Mouse (Mus musculus): ENCODE data around the gene Spesp1. TPM values are rescaled to one million over a fixed set of nuclear protein-coding genes. Genes with fewer than 3 reads are reported as not detected.
A peak's percentile ranks its signal among the peaks of the same experiment; 100 is the strongest.

Spesp1 gene
- polyA plus RNA-seq, 1 experiment, result not detected

DNA sequence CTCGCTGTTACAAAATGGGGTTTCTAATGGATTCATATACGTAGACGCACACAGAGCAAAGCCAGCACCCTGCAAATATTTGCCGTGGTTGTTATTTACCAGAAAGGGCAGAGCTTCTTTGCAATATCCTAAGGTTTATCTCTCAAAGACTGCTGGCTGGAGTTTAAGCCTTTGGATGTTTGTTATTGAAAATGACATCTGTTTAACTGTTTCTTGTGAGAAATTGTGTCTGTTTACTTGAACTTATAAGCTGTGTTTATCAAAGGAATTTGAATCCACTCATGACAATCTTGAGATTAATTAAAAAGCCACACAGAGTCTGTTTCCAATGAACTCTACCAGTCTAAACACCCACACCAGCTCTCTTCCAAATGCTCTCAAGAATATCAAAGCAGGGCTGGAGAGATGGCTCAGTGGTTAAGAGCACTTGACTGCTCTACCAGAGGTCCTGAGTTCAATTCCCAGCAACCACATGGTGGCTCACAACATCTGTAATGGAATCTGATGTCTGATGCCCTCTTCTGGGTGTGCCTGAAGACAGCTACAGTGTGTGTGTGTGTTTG is 35.5 kb downstream of the Spesp1 start:
- no peak overlapping the region for H3K27ac ChIP-seq (ENCODE audit: insufficient read depth, low read depth, low read length)

DNA sequence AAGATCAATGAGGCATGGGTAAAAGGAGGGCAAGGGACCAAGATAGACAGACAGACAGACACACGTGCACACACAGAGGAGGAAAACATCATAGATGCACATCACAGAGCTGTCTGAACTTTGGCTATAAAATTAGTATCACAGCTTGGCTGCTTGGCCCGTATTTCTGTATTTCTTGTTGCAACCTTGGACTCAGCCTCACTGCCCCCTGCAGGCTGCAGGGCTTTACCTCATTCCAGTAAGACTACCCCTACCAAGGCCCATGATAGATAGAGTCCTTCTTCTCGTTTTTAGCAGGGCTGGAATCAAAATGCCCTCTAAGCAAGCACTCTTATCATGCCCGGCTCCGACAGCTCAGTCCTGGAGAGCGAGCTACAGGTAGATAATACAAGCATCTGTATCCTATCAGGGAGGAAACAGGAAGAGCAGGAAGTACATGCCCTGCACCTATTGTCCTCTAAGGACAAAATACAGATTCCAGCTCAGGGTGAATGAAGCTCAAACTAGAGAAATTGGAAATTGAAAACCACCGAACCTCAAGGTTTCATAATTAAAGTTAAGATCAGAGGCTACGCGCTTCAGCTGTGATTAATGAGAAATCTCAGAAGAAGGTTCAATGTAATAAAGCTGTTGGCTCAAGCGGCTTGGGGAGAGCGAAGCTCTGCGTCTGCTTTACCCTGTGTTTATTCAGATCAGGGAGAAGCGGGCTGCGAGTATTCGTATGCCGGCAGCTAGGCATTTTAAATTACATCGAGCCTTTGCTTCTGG is 36.2 kb downstream of the Spesp1 start:
- TF ChIP-seq CTCF (conservative IDR thresholded peaks at IDR 0.05; ENCODE audit: insufficient read depth, insufficient read length, low read depth, low read length), result peak; percentile 43
- TF ChIP-seq POLR2A (IDR thresholded peaks at IDR 0.05; ENCODE audit: low read depth, low read length), result no peak
- Histone ChIP-seq H3K4me3 (ENCODE audit: insufficient read depth, low read depth, low read length) (no peak overlapping the region), H3K4me1 (ENCODE audit: control insufficient read depth, insufficient read depth, low read length) (no peaks in the 10 kb centered on the region), H3K27ac (ENCODE audit: insufficient read depth, low read depth, low read length) (no peak overlapping the region), H3K36me3 (ENCODE audit: control insufficient read depth, insufficient read depth, low read length) (no peaks in the 10 kb centered on the region), H3K27me3 (replicated peaks; ENCODE audit: control insufficient read depth, insufficient read depth, low read length) (no peaks in the 10 kb centered on the region)
- 45% methylated on average over 17 of the region's 17 CpGs for WGBS
- DNase-seq, result no peak

More for the DNA sequence above, 35.5 kb downstream of the Spesp1 start:
- Histone ChIP-seq H3K27me3 (replicated peaks; ENCODE audit: control insufficient read depth, insufficient read depth, low read length) (no peaks in the 10 kb centered on the region), H3K4me1 (ENCODE audit: control insufficient read depth, insufficient read depth, low read length) (no peaks in the 10 kb centered on the region), H3K4me3 (ENCODE audit: insufficient read depth, low read depth, low read length) (no peak overlapping the region), H3K36me3 (ENCODE audit: control insufficient read depth, insufficient read depth, low read length) (no peaks in the 10 kb centered on the region)
- WGBS, result 75% methylated on average over 4 of the region's 4 CpGs
- TF ChIP-seq CTCF (conservative IDR thresholded peaks at IDR 0.05; ENCODE audit: insufficient read depth, insufficient read length, low read depth, low read length) (no peak), POLR2A (IDR thresholded peaks at IDR 0.05; ENCODE audit: low read depth, low read length) (no peak)
- no peak for DNase-seq

DNA sequence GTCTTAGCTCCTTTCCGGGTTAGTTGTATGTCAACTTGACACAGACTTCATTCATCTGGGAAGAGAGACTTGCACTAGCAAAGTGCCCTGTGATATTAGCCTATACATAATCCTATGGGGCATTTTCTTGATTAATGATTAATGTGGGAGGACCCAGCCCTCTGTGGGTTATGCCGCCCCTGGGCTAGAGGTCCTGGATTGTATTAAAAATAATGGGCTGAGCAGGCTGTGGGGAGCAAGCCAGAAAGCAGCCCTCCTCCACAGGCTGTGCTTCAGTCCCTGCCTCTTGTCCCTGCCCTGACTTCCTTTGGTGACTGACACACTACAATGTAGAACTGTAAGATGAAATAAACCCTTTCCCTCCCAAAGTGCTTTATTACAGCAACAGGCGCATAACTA is 37.4 kb downstream of the Spesp1 start:
- H3K4me3 ChIP-seq (ENCODE audit: insufficient read depth, low read depth, low read length), result no peak overlapping the region
- no peak for TF ChIP-seq CTCF (conservative IDR thresholded peaks at IDR 0.05; ENCODE audit: insufficient read depth, insufficient read length, low read depth, low read length)
- no peak for TF ChIP-seq POLR2A (IDR thresholded peaks at IDR 0.05; ENCODE audit: low read depth, low read length)
- WGBS, result 28% methylated on average over 3 of the region's 3 CpGs

DNA sequence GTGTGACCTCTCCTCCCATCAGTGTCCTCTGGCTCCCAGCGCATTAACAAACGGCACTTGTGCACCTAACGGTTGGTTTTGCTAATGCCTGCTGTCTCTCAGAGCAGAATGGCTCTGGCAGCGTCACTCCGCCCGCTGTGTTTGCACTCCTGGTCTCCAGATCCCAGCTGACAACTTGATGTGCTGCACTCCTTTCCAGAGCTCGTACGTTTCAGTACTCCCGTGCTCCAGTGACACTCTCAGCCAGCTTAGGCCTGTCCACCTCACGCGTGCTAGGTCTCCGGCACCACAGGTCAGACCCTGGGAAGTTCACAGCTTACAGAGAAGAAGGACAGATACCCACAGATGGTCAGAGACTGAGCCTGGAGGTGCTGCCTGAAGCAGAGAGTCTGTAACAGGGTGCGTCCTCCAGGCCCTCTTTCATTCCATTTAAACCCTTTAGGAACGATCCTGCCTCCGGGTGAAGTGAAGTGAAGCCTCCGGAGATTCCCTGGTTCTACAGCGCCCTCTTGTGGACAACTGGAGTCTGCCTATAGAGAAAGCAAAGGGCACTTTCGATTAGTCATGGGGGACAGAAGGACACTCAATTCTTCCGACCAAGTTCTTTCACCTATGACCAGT is 37.9 kb downstream of the Spesp1 start:
- Histone ChIP-seq H3K27ac (ENCODE audit: insufficient read depth, low read depth, low read length) (no peak overlapping the region), H3K27me3 (replicated peaks; ENCODE audit: control insufficient read depth, insufficient read depth, low read length) (no peaks in the 10 kb centered on the region), H3K36me3 (ENCODE audit: control insufficient read depth, insufficient read depth, low read length) (no peaks in the 10 kb centered on the region), H3K4me1 (ENCODE audit: control insufficient read depth, insufficient read depth, low read length) (no peaks in the 10 kb centered on the region), H3K4me3 (ENCODE audit: insufficient read depth, low read depth, low read length) (no peak overlapping the region)
- TF ChIP-seq CTCF (conservative IDR thresholded peaks at IDR 0.05; ENCODE audit: insufficient read depth, insufficient read length, low read depth, low read length) (peak; percentile 85), POLR2A (IDR thresholded peaks at IDR 0.05; ENCODE audit: low read depth, low read length) (no peak)
- peak; percentile 80 for DNase-seq
- 29% methylated on average over 19 of the region's 19 CpGs for WGBS

More for the DNA sequence above, 37.4 kb downstream of the Spesp1 start:
- H3K27ac ChIP-seq (ENCODE audit: insufficient read depth, low read depth, low read length), result no peak overlapping the region
- H3K27me3 ChIP-seq (replicated peaks; ENCODE audit: control insufficient read depth, insufficient read depth, low read length), result no peaks in the 10 kb centered on the region
- no peaks in the 10 kb centered on the region for H3K4me1 ChIP-seq (ENCODE audit: control insufficient read depth, insufficient read depth, low read length)
- DNase-seq, result no peak
- no peaks in the 10 kb centered on the region for H3K36me3 ChIP-seq (ENCODE audit: control insufficient read depth, insufficient read depth, low read length)

DNA sequence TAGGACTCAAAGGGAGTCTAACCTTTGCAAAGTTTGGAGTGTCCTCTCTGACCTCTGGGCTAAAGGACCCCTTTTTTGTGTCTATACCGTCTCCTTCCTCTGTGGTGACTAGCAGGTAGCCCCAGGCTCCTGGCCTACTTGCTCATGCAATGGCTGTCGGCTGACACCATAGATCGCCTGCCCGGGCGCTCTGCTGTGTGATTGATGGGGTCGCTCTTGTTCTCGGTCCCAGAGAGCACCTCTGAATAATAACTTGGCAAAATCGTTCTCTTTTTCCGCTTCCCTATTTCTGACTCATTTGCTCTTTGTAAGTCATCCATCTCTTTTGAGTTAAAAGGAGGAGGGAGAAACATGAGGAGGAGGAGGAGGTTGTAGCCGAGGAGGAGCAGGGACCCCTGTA is 42.0 kb downstream of the Spesp1 start:
- Histone ChIP-seq H3K27ac (ENCODE audit: insufficient read depth, low read depth, low read length) (no peak overlapping the region), H3K4me3 (ENCODE audit: insufficient read depth, low read depth, low read length) (no peak overlapping the region), H3K36me3 (ENCODE audit: control insufficient read depth, insufficient read depth, low read length) (no peaks in the 10 kb centered on the region), H3K4me1 (ENCODE audit: control insufficient read depth, insufficient read depth, low read length) (no peaks in the 10 kb centered on the region), H3K27me3 (replicated peaks; ENCODE audit: control insufficient read depth, insufficient read depth, low read length) (no peaks in the 10 kb centered on the region)
- DNase-seq, result no peak
- TF ChIP-seq CTCF (conservative IDR thresholded peaks at IDR 0.05; ENCODE audit: insufficient read depth, insufficient read length, low read depth, low read length) (no peak), POLR2A (IDR thresholded peaks at IDR 0.05; ENCODE audit: low read depth, low read length) (no peak)
- WGBS, result 58% methylated on average over 10 of the region's 10 CpGs

DNA sequence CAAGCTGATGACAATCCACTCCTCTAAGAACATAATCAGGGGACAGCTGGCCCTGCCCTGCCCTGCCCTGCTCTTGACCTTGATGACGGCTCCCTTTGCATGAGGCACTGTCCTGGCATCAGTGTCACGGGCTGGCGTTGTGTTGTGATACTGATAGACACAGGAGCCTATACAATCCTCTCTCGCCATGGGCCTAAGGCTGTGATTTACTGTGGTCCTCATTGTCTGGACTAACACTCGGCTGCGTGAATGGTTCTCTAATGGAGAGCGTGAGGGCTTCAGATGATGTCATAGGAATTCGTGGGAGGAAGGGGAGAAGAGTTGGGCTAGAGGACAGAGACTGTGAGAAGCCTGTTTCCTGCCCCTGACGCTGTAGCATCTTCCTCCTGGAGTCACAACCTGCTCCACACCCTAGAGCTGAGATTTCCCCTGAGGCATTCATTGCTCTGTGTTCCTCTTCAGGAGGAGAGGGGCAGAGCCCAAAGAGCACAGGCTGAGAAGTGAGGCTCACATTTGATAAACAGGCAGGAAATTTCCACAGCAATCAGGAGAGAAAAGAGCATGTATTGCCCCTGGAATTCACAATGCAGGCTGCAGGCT is 44.5 kb downstream of the Spesp1 start:
- no peak overlapping the region for H3K4me3 ChIP-seq (ENCODE audit: insufficient read depth, low read depth, low read length)
- no peak for TF ChIP-seq POLR2A (IDR thresholded peaks at IDR 0.05; ENCODE audit: low read depth, low read length)
- no peak for TF ChIP-seq CTCF (conservative IDR thresholded peaks at IDR 0.05; ENCODE audit: insufficient read depth, insufficient read length, low read depth, low read length)
- no peaks in the 10 kb centered on the region for H3K36me3 ChIP-seq (ENCODE audit: control insufficient read depth, insufficient read depth, low read length)
- no peaks in the 10 kb centered on the region for H3K4me1 ChIP-seq (ENCODE audit: control insufficient read depth, insufficient read depth, low read length)
- 37% methylated on average over 9 of the region's 9 CpGs for WGBS
- H3K27me3 ChIP-seq (replicated peaks; ENCODE audit: control insufficient read depth, insufficient read depth, low read length), result no peaks in the 10 kb centered on the region
- no peak for DNase-seq
- H3K27ac ChIP-seq (ENCODE audit: insufficient read depth, low read depth, low read length), result no peak overlapping the region

DNA sequence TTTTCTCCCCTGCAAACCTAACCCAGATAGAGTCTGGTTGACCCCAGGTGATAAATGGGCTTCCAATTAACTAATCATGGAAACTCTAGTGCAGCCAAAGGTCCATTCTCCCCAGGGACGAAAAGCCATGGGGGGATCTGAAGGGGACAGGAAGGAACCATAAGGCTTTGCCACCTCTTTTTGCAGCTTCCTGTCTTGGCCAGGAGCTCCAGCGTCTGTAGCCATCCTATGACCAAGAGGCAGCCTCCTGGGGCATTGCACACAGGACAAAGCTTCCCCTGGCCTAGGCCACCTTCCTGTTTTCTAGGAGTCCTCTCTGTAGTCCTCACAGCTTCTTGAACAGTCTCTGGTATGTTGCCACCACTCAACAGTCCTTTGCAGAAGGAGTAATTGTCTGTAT is 46.5 kb downstream of the Spesp1 start:
- 83% methylated on average over 2 of the region's 2 CpGs for WGBS
- DNase-seq, result peak; percentile 8
- Histone ChIP-seq H3K27ac (ENCODE audit: insufficient read depth, low read depth, low read length) (no peak overlapping the region), H3K4me3 (ENCODE audit: insufficient read depth, low read depth, low read length) (no peak overlapping the region), H3K4me1 (ENCODE audit: control insufficient read depth, insufficient read depth, low read length) (no peaks in the 10 kb centered on the region), H3K36me3 (ENCODE audit: control insufficient read depth, insufficient read depth, low read length) (no peaks in the 10 kb centered on the region), H3K27me3 (replicated peaks; ENCODE audit: control insufficient read depth, insufficient read depth, low read length) (no peaks in the 10 kb centered on the region)
- no peak for TF ChIP-seq CTCF (conservative IDR thresholded peaks at IDR 0.05; ENCODE audit: insufficient read depth, insufficient read length, low read depth, low read length)
- TF ChIP-seq POLR2A (IDR thresholded peaks at IDR 0.05; ENCODE audit: low read depth, low read length), result no peak
